Mouse (Mus musculus): ENCODE data around the gene Opn4.

Opn4 gene

DNA sequence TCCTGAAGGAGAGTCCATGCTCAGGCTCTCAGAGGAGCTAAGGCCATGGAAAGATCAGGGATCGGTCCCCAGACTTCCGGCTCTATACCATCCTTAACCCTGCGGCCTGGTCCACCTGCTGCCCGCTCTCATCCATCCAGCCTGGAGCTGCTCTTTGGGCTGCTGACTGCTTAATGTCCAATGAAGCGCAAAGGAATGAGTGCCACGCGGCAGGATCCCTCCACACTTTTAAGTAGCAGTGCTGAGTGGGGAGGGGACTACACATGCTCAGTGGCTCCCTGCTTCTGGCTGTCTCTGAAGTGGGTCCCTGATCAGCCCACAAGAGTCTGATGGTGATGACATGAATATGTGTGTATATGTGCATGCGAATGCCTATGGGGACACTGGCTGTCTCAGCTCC lies at the start of gene Opn4:
Opn4 (minus strand) TSS at position 202 of the 400 bp plus-strand sequence.
- DNase-seq (ENCODE audit: low spot score), result no peak

DNA sequence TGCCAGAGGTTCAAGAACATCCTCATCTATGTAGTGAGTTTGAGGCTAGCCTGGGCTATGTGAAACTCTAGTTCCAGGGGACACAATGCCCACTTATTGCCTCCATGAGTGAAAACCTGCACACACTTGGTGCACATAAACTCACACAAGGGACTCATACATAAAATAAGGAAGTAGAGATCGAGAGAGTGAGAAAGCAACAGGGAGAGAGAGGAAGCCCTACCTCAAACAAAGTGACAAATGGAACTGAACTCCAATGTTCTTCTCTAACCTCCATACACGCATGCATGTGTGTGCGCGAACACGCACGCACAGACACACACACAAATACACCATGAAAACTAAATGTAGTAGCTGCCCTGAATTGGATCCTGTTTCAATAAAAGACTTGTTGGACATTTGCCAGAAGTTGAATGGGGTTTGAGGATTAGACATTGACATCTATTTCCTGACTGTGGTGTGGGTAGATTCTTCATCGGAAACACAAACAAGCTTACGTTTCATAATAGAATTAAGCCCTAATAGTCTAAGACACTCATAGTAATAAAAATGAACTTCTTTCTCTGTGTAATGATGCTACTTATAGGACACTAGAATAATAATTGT lies 48.0 kb upstream of the Opn4 start:
- no peak for DNase-seq (ENCODE audit: low spot score)

DNA sequence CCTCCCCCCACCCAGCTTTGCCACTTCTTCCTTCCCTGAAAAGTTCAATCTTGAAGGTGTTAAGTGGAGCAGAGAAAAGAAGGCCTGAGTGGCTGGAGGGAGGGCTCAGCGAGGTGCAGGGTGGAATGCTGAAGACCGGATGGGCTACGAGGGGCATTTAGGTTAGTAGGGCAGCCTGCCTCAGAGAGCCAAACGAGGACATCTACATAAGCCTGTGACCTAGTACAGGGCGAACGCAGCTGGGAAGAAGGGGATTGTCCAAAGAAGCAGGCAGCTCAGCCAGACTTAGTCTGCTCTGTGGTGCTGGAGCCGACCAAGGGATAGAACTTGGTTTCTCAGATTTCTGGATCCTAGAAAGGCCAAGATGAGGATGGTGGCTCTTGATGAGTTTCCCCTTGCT lies 44.2 kb upstream of the Opn4 start:
- DNase-seq (ENCODE audit: low spot score), result no peak

- no peak for DNase-seq (ENCODE audit: low spot score)
Observed at GRCm38 (mm10) chr14:34635721-34636120, 35.8 kb upstream of the Opn4 start.

GRCm38 (mm10) chr14:34635192-34635591 lies 35.2 kb upstream of the Opn4 start:
- DNase-seq (ENCODE audit: low spot score), result no peak

DNA sequence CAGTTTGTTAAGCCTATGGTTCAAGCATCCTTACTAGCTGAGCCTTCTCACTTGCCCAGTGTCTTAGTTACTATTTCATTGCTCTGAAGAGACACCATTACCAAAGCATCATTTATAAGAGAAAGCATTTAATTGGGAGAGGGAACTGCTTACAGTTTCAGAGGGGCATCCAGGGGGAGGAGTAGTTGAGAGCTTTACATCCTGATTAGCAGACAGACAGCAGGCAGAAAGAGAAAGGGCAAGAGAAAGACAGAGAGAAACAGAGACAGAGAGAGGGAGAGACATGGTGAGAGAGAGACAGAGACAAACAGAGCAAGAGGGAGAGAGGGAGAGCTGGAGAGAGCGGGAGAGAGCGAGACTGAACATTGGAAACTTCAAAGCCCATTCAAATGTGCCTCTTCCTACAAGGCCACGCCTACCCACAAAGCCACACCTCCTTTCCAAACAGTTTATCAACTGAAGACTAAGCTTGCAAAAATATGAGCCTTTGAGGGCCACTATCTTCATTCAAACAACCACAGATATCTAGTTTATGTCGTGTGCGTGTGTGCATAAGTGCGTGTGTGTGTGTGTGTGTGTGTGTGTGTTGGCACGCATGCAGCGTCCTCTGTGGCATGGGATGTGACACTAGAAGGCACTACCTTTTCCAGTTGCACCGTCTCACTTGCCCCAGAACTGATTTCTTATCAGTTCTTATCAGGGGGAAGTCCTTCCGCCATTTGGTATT lies 32.9 kb upstream of the Opn4 start:
- no peak for DNase-seq (ENCODE audit: low spot score)

DNA sequence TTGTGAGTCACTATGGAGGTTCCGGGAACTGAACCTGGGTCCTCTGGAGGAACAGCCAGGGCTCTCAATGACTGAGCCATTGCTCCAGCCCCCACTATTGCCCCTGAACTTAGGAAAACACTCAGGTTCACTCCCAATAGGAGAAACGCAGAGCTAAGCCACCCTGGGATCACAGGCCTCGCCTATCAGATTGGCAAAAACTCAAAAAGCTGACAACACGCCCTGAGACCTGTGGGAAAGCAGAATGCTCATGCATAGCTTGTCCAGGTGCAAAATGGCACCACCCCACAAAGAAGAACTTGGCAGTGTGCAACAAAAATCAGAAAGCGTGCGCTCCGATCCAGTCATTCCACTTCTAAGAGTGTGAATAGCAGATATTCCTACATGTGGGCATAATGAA lies 26.9 kb upstream of the Opn4 start:
- no peak for DNase-seq (ENCODE audit: low spot score)

GRCm38 (mm10) chr14:34623531-34624210 lies 23.7 kb upstream of the Opn4 start:
- DNase-seq (ENCODE audit: low spot score), result no peak

- no peak for DNase-seq (ENCODE audit: low spot score)
Observed at GRCm38 (mm10) chr14:34623074-34623473, 23.1 kb upstream of the Opn4 start.

DNA sequence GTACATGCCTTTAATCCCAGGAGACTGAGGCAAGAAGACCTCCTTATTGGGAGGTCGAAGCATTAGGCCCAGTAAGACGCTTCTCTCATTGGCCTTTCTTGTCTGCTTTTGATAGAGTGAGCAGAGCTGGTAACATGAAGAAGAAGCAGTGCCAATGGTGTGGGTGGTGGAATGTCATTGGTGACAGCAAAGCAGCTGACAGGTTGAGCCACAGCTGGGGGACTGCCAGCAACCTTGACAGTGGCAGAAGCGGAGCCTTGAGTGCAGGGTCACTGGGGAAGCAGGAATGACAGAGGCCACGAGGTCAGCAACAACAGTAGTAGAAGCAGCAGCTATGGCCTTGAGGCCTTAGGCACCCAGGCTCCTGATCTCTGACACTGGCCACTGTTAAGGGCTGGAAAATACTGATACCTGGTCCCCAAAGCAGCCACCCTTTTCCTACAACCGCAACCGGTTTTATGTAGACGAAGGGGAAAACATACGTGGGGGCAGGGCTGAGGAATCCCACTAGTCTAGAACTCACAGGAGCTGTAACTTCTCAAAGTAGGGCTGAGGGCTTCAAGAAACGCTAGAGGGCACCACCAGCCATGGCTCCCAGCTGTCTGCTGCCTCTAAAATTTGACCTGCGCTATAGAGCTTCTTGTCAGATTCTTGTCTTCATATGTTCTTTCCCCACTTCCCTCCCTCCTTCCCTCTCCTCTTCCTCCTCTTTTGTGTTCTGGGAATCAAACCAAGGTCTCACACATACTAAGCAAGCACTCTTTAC lies 20.9 kb upstream of the Opn4 start:
- DNase-seq (ENCODE audit: low spot score), result no peak

DNA sequence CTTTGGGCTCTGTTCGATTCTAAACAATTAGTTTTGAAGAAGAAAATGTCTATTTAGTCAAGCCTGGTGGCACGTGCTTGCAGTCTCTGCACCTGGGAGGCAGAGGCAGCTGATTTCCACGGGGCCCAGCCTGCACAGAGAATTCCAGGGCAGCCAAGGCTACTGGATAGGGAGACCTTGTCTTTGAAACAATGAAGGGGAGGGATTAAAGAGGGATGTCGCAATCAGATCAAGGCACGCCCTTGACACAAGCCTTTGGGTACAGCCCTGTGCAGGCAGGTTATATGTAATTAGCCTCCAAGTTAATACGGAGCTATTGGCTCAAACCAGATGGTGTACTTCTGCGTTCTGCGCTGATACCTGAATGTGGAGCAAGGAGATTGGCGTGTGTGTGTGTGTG lies 18.9 kb upstream of the Opn4 start:
- DNase-seq (ENCODE audit: low spot score), result no peak

DNA sequence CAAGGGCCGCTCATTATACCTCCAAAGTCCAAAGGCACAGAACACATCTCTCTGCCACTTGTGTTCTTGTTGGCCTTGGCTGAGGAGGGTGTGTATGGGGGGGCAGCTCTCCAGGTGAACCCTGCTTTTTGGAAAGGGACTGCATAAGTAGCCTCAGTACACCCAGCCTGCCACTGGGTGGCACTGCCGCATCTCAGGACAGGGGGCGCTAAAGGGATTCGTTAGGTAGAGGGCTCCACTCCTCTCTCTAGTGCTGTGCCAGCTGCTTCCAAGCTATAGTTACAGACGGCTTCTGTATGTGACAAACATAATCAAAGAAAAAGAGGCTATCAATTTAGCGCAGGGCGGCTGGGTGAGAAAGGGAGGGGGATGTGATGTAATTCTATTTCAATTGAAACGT lies 16.9 kb upstream of the Opn4 start:
- peak; percentile 45 for DNase-seq (ENCODE audit: low spot score)

GRCm38 (mm10) chr14:34615625-34616024 lies 15.7 kb upstream of the Opn4 start:
- DNase-seq (ENCODE audit: low spot score), result no peak

GRCm38 (mm10) chr14:34615082-34615481 lies 15.1 kb upstream of the Opn4 start:
- DNase-seq (ENCODE audit: low spot score), result no peak

DNA sequence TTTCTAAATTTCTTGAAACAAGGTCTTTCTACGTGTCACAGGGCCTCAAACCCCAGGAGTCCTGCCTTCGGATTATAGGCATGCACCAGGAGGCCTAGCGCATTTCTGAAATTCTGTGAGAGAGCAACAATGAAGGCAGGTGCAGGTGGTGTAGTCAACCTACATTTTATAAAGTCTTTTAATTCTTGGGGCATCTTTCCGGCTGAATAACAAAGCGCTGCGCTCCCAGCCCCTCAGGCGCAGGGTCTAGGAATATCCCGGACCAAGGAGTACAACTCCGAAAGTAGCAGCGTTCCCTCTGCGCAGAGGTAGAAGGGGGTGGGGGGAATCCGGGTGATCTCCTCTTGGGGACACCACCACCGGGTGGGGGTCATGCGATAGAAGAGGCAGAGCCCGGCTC lies 14.6 kb upstream of the Opn4 start:
- no peak for DNase-seq (ENCODE audit: low spot score)

DNA sequence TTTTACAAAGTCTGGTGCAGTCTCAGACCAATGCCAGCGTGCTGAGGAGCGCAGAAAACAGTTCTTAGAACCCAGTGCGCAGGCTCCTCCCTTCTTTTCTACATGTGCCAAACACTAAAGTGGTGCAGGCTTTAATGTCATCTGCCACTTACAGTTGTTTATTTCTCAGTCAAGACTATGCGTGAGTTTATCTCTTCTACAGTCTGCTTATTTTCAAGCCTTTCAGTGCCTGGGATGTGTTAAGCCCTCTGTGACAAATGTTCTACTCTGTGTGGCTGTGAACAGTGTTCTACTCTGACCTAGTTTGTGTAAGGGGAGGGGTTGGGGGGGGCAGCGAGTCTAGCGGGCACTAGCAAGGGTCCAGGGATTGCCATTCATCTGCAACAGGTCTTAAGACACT lies 13.6 kb upstream of the Opn4 start:
- no peak for DNase-seq (ENCODE audit: low spot score)

GRCm38 (mm10) chr14:34612222-34612621 lies 12.3 kb upstream of the Opn4 start:
- DNase-seq (ENCODE audit: low spot score), result no peak

- DNase-seq (ENCODE audit: low spot score), result no peak
Observed at GRCm38 (mm10) chr14:34611591-34611990, 11.6 kb upstream of the Opn4 start.

GRCm38 (mm10) chr14:34601910-34602309 lies 2.0 kb upstream of the Opn4 start:
- no peak for DNase-seq (ENCODE audit: low spot score)

- DNase-seq (ENCODE audit: low spot score), result no peak
Observed at GRCm38 (mm10) chr14:34595596-34596255, 4.2 kb downstream of the Opn4 start.

GRCm38 (mm10) chr14:34591741-34592535 lies 8.0 kb downstream of the Opn4 start:
- no peak for DNase-seq (ENCODE audit: low spot score)
